Mouse (Mus musculus) heart, postnatal 25 days (tissue): ENCODE measurements around the gene Gdf11. TPM values are rescaled to one million over a fixed set of nuclear protein-coding genes. Genes with fewer than 3 reads are reported as not detected.

ENCODE experiments used
- DNase-seq: peaks from one replicate; pipeline ENCODE4 v3.0.0; 2022; ENCODE audit warnings: low spot score
- intact Hi-C: fragments of 180-260 bp; cut with DNase I; formaldehyde crosslinking; loops from one replicate; pipeline ENCODE4 v1.15.1; 2025
- total RNA-seq, 2 experiments: library from RNA; stranded (reverse); gene quantifications; 2 replicates each; pipeline ENCODE4 v1.2.3; 2021

The Gdf11 gene
- total RNA-seq, 2 experiments from 2014 or later, result 2.3 to 2.6 TPM

GRCm38 (mm10) chr10:128921251-128921650 lies 29.7 kb upstream of the Gdf11 start:
- intact Hi-C loops, result no loop called here

GRCm38 (mm10) chr10:128920736-128921161 lies 29.2 kb upstream of the Gdf11 start:
- no peak for DNase-seq
- intact Hi-C loops, result no loop called here

More at GRCm38 (mm10) chr10:128921251-128921650, 29.7 kb upstream of the Gdf11 start:
- no peak for DNase-seq

- intact Hi-C loops, result no loop called here
- no peak for DNase-seq
Measured at GRCm38 (mm10) chr10:128919966-128920365, 28.4 kb upstream of the Gdf11 start.

GRCm38 (mm10) chr10:128919203-128919631 lies 27.7 kb upstream of the Gdf11 start:
- no peak for DNase-seq
- intact Hi-C loops, result no loop called here

- intact Hi-C loops, result no loop called here
- no peak for DNase-seq
Measured at GRCm38 (mm10) chr10:128918246-128918645, 26.7 kb upstream of the Gdf11 start.

- DNase-seq, result no peak
- intact Hi-C loops, result no loop called here
Measured at GRCm38 (mm10) chr10:128917400-128917799, 25.9 kb upstream of the Gdf11 start.

GRCm38 (mm10) chr10:128916665-128917064 lies 25.1 kb upstream of the Gdf11 start:
- intact Hi-C loops, result no loop called here
- no peak for DNase-seq

- intact Hi-C loops, result no loop called here
- no peak for DNase-seq
Measured at GRCm38 (mm10) chr10:128915550-128915949, 24.0 kb upstream of the Gdf11 start.

- intact Hi-C loops, result loop anchor here (5.0 kb wide), 2 partner anchors 34 to 64 kb away; no protein-coding TSS in a partner anchor
- no peak for DNase-seq
Measured at GRCm38 (mm10) chr10:128913696-128914095, 22.2 kb upstream of the Gdf11 start.

- intact Hi-C loops, result loop anchor here (5.0 kb wide), 2 partner anchors 34 to 64 kb away; no protein-coding TSS in a partner anchor
Measured at GRCm38 (mm10) chr10:128913219-128913618, 21.7 kb upstream of the Gdf11 start.

GRCm38 (mm10) chr10:128912791-128913190 lies 21.3 kb upstream of the Gdf11 start:
- DNase-seq, result no peak
- intact Hi-C loops, result loop anchor here (5.0 kb wide), 2 partner anchors 35 to 65 kb away; no protein-coding TSS in a partner anchor

More at GRCm38 (mm10) chr10:128913219-128913618, 21.7 kb upstream of the Gdf11 start:
- DNase-seq, result peak; percentile 62

GRCm38 (mm10) chr10:128912268-128912667 lies 20.8 kb upstream of the Gdf11 start:
- intact Hi-C loops, result loop anchor here (5.0 kb wide), 2 partner anchors 35 to 65 kb away; no protein-coding TSS in a partner anchor
- DNase-seq, result no peak

- intact Hi-C loops, result loop anchor here (5.0 kb wide), 2 partner anchors 36 to 66 kb away; no protein-coding TSS in a partner anchor
- no peak for DNase-seq
Measured at GRCm38 (mm10) chr10:128911430-128911829, 19.9 kb upstream of the Gdf11 start.

- intact Hi-C loops, result loop anchor here (5.0 kb wide), 2 partner anchors 37 to 67 kb away; no protein-coding TSS in a partner anchor
- no peak for DNase-seq
Measured at GRCm38 (mm10) chr10:128910066-128910841, 18.7 kb upstream of the Gdf11 start.

GRCm38 (mm10) chr10:128909567-128910028 lies 18.1 kb upstream of the Gdf11 start:
- peak; percentile 85 for DNase-seq
- intact Hi-C loops, result loop anchor here (5.0 kb wide), 2 partner anchors 38 to 68 kb away; no protein-coding TSS in a partner anchor

GRCm38 (mm10) chr10:128908778-128909448 lies 17.4 kb upstream of the Gdf11 start:
- DNase-seq, result no peak
- intact Hi-C loops, result no loop called here

- intact Hi-C loops, result no loop called here
- no peak for DNase-seq
Measured at GRCm38 (mm10) chr10:128904812-128905211, 13.3 kb upstream of the Gdf11 start.

GRCm38 (mm10) chr10:128902409-128902988 lies 11.0 kb upstream of the Gdf11 start:
- intact Hi-C loops, result no loop called here
- DNase-seq, result no peak

GRCm38 (mm10) chr10:128901409-128901808 lies 9.9 kb upstream of the Gdf11 start:
- intact Hi-C loops, result no loop called here
- no peak for DNase-seq

GRCm38 (mm10) chr10:128900698-128901097 lies 9.2 kb upstream of the Gdf11 start, which contains the start of gene Cd63:
Gene Cd63, plus strand, starts transcription at chr10:128900989.
- intact Hi-C loops, result no loop called here
- DNase-seq, result no peak
